ENCODE assay signal across 9 mouse cellular contexts in the genomic region with DNA sequence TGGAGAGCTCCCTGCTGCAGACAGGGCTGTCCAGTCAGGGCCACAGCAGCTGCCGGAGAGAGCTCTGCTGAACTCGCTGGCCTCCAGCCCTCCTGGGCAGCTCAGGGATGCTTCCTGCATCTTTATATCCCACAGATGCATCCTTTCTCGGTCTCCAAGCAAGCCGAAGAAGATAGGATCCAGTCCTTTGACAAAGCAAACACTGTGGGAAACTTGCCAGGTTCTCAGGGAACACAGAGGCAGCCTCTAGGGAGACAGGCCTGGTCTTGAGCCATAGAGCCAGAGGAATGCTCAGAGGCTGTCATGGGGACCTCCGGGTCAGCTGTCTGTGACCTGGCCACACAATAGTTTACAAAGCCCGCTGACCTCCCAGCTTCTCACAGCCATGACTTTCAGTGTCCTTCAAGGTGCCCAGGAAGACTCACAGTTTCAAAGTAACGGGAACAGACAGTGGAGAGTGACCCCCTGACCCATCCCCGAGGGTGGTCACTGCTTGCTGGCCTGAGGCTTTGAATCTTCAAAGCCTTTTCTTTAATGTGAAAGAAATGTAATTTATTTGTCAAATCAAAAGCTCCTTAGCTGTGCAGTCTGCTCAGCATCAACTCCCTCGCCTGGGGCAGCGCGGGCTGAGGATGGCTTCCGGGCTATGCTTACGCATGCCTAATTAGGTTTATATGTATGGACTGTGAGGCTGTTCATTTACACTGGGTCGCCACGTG.
DNase-seq lines count a peak whose midpoint lies in the region; ATAC-seq and TF ChIP-seq lines count a peak whose summit lies in the region.
"Had no signal": no experiment of that assay in that cellular context is flagged by ENCODE, and none has a peak within 500 bp of the region (broad histone marks: within the 10 kb centered on the region; RNA-seq: fewer than 3 reads in every experiment).

No protein-coding gene starts in this region.

- no peaks in the 10 kb centered on the region for H3K36me3 ChIP-seq in kidney, postnatal 0 days (ENCODE audit: insufficient read depth, low read length)
- no peaks in the 10 kb centered on the region for H3K36me3 ChIP-seq in midbrain, postnatal 0 days (ENCODE audit: insufficient read depth, low read length)

- no peak overlapping the region for H3K4me2 ChIP-seq in kidney, postnatal 0 days (ENCODE audit: low read length)
- no peak overlapping the region for H3K4me2 ChIP-seq in midbrain, postnatal 0 days (ENCODE audit: low read depth, low read length, poor library complexity, severe bottlenecking)

- WGBS in kidney, postnatal 0 days = 41% methylated on average over 15 of the region's 15 CpGs
- WGBS in midbrain, postnatal 0 days = 15% methylated on average over 15 of the region's 15 CpGs

- peak; percentile 52 for ATAC-seq in kidney, postnatal 0 days (replicated peaks; ENCODE audit: low FRiP score, low read depth)
- ATAC-seq in midbrain, postnatal 0 days (ENCODE audit: low FRiP score) = peak; percentile 41; the same call in 1 of the 2 replicates

- no peak overlapping the region for H3K27ac ChIP-seq in kidney, postnatal 0 days
- no peak overlapping the region for H3K27ac ChIP-seq in midbrain, postnatal 0 days (ENCODE audit: low read depth, low read length)

- peak; percentile 20 for DNase-seq in layer of hippocampus, adult 11-12 months (ENCODE audit: low spot score)
- DNase-seq in layer of hippocampus, postnatal 36 days = no peak
- peak; percentile 48 for DNase-seq in heart, adult 8-10 months (ENCODE audit: low spot score)
- DNase-seq in kidney, postnatal 0 days (ENCODE audit: low spot score) = peak; percentile 68
- peak; percentile 72 for DNase-seq in midbrain, postnatal 0 days (ENCODE audit: low spot score)
- DNase-seq in thymus, postnatal 4 days = no peak
- DNase-seq in urinary bladder, postnatal 25 days (ENCODE audit: low spot score) = no peak
- no peak for DNase-seq in layer of hippocampus, adult 9-10 months (ENCODE audit: low spot score)

- H3K9me3 ChIP-seq in kidney, postnatal 0 days (replicated peaks; ENCODE audit: low read length) = no peaks in the 10 kb centered on the region
- H3K9me3 ChIP-seq in midbrain, postnatal 0 days (ENCODE audit: low read length) = no peaks in the 10 kb centered on the region

- H3K9ac ChIP-seq in kidney, postnatal 0 days (ENCODE audit: low read depth, low read length) = no peak overlapping the region
- H3K9ac ChIP-seq in midbrain, postnatal 0 days (replicated peaks; ENCODE audit: low read length, poor library complexity, severe bottlenecking) = no peak overlapping the region

- no peaks in the 10 kb centered on the region for H3K27me3 ChIP-seq in kidney, postnatal 0 days (ENCODE audit: insufficient read depth, low read length)
- no peaks in the 10 kb centered on the region for H3K27me3 ChIP-seq in midbrain, postnatal 0 days (ENCODE audit: insufficient read depth, low read length)

- H3K4me3 ChIP-seq in kidney, postnatal 0 days (replicated peaks; ENCODE audit: low read depth, low read length) = no peak overlapping the region
- H3K4me3 ChIP-seq in midbrain, postnatal 0 days (ENCODE audit: low read depth, low read length) = no peak overlapping the region
- H3K4me3 ChIP-seq: myocyte had no signal

- H3K4me1 ChIP-seq in kidney, postnatal 0 days (replicated peaks; ENCODE audit: insufficient read depth, low read length) = no peaks in the 10 kb centered on the region
- peaks cover 15% of the 10 kb centered on the region for H3K4me1 ChIP-seq in midbrain, postnatal 0 days (ENCODE audit: insufficient read depth, low read length)

- TF ChIP-seq CTCF in kidney, postnatal 0 days (IDR thresholded peaks at IDR 0.05; ENCODE audit: low read depth) = no peak
- no peak for TF ChIP-seq CTCF in midbrain, postnatal 0 days (IDR thresholded peaks at IDR 0.05)

Comparison
In these comparisons a context has a peak if more than half of its experiments do, and no peak if none do; other contexts are left out.
1. DNase-seq: peak in layer of hippocampus, adult 11-12 months (single experiment), heart, adult 8-10 months (single experiment), kidney, postnatal 0 days (single experiment) and midbrain, postnatal 0 days (single experiment); none in layer of hippocampus, postnatal 36 days (0 of 2), thymus, postnatal 4 days (single experiment), urinary bladder, postnatal 25 days (single experiment) and layer of hippocampus, adult 9-10 months (single experiment).